Mouse (Mus musculus) liver, embryonic 16.5 days (tissue): ENCODE measurements at regions not wholly inside any gene's neighbourhood (a gene's known extent, or its start where the extent isn't known, plus 50 kb on each side); places are given as distances from the start of the nearest gene placed in this dataset.

Experiments
- ATAC-seq: fragments of 200-750 bp; cut with Nextera tagmentation; 2 replicates; pipeline ENCODE4 v1.8.0; 2017; ENCODE audit warnings: low read depth, mild to moderate bottlenecking, moderate number of reproducible peaks, moderate library complexity
- H3K27ac ChIP-seq: fragments of 300-500 bp; sonication (generic); 2 replicates; pipeline ENCODE4 v1.5.1; 2014; ENCODE audit warnings: mild to moderate bottlenecking, low read length
- H3K27me3 ChIP-seq: fragments of 300-500 bp; sonication (generic); 2 replicates; pipeline ENCODE4 v1.6.1; 2014; ENCODE audit warnings: low read depth, low read length, mixed read lengths; ENCODE audit not compliant: control insufficient read depth, insufficient read depth
- H3K36me3 ChIP-seq: fragments of 300-500 bp; sonication (generic); 2 replicates; pipeline ENCODE4 v1.6.1; 2014; ENCODE audit warnings: mild to moderate bottlenecking; ENCODE audit not compliant: control insufficient read depth, insufficient read depth
- H3K4me1 ChIP-seq: fragments of 300-500 bp; sonication (generic); 2 replicates; pipeline ENCODE4 v1.6.1; 2014; ENCODE audit warnings: low read depth, low read length, mixed read lengths; ENCODE audit not compliant: control insufficient read depth
- H3K4me2 ChIP-seq: fragments of 300-500 bp; sonication (generic); 2 replicates; pipeline ENCODE4 v1.6.1; 2014; ENCODE audit warnings: low read depth, low read length, mixed read lengths
- H3K4me3 ChIP-seq: fragments of 300-500 bp; sonication (generic); 2 replicates; pipeline ENCODE4 v1.5.1; 2014; ENCODE audit warnings: low read depth, mild to moderate bottlenecking, low read length
- H3K9ac ChIP-seq: fragments of 300-500 bp; sonication (generic); 2 replicates; pipeline ENCODE4 v1.6.1; 2014; ENCODE audit warnings: low read depth, low read length
- H3K9me3 ChIP-seq: fragments of 300-500 bp; sonication (generic); replicated peaks from 2 replicates; pipeline ENCODE4 v1.6.1; 2016; ENCODE audit warnings: low read length; ENCODE audit not compliant: control insufficient read depth
- WGBS: fragments of 180-500 bp; shearing (Covaris S2); extraction: QIAGEN DNeasy Blood & Tissue Kit; methylation state at CpG from one replicate; pipeline ENCODE4 v1.1.7; 2014; ENCODE audit not compliant: insufficient replicate concordance; 5-methylcytosine and 5-hydroxymethylcytosine counted together

- Histone ChIP-seq H3K4me2 (no peak overlapping the region), H3K4me3 (no peak overlapping the region), H3K9ac (no peak overlapping the region), H3K4me1 (no peaks in the 10 kb centered on the region), H3K9me3 (no peaks in the 10 kb centered on the region), H3K36me3 (no peaks in the 10 kb centered on the region), H3K27me3 (no peaks in the 10 kb centered on the region), H3K27ac (no peak overlapping the region)
- no peak for ATAC-seq
- WGBS, result 44% methylated on average over 3 of the region's 3 CpGs
Measured at GRCm38 (mm10) chr4:87637629-87638379, 395.4 kb downstream of the Mllt3 start.

- no peak for ATAC-seq
- WGBS, result 59% methylated on average over 1 of the region's 1 CpGs
- H3K27me3 ChIP-seq, result no peaks in the 10 kb centered on the region
- no peaks in the 10 kb centered on the region for H3K9me3 ChIP-seq
- H3K4me2 ChIP-seq, result no peak overlapping the region
- no peak overlapping the region for H3K27ac ChIP-seq
- H3K9ac ChIP-seq, result no peak overlapping the region
- H3K4me3 ChIP-seq, result no peak overlapping the region
- H3K4me1 ChIP-seq, result no peaks in the 10 kb centered on the region
- H3K36me3 ChIP-seq, result no peaks in the 10 kb centered on the region
Measured at GRCm38 (mm10) chr4:87611116-87611515, 380.8 kb upstream of the Slc24a2 start.

- Histone ChIP-seq H3K27ac (no peak overlapping the region), H3K36me3 (no peaks in the 10 kb centered on the region), H3K9me3 (no peaks in the 10 kb centered on the region), H3K9ac (no peak overlapping the region), H3K4me3 (no peak overlapping the region), H3K27me3 (no peaks in the 10 kb centered on the region), H3K4me1 (no peaks in the 10 kb centered on the region), H3K4me2 (no peak overlapping the region)
- WGBS, result 73% methylated on average over 3 of the region's 3 CpGs
- no peak for ATAC-seq
Measured at GRCm38 (mm10) chr4:87593644-87594043, 363.4 kb upstream of the Slc24a2 start.

- Histone ChIP-seq H3K27me3 (no peaks in the 10 kb centered on the region), H3K4me1 (no peaks in the 10 kb centered on the region), H3K9me3 (no peaks in the 10 kb centered on the region), H3K36me3 (no peaks in the 10 kb centered on the region), H3K4me2 (no peak overlapping the region), H3K27ac (no peak overlapping the region), H3K4me3 (no peak overlapping the region), H3K9ac (no peak overlapping the region)
- WGBS, result 75% methylated on average over 3 of the region's 3 CpGs
- no peak for ATAC-seq
Measured at GRCm38 (mm10) chr4:87590797-87591196, 360.5 kb upstream of the Slc24a2 start.

- H3K4me2 ChIP-seq, result no peak overlapping the region
- no peak overlapping the region for H3K27ac ChIP-seq
- no peaks in the 10 kb centered on the region for H3K36me3 ChIP-seq
- ATAC-seq, result no peak
- no peaks in the 10 kb centered on the region for H3K9me3 ChIP-seq
- H3K4me1 ChIP-seq, result no peaks in the 10 kb centered on the region
- 56% methylated on average over 3 of the region's 3 CpGs for WGBS
- no peak overlapping the region for H3K4me3 ChIP-seq
- no peak overlapping the region for H3K9ac ChIP-seq
- H3K27me3 ChIP-seq, result no peaks in the 10 kb centered on the region
Measured at GRCm38 (mm10) chr4:87578164-87578563, 347.9 kb upstream of the Slc24a2 start.

- no peaks in the 10 kb centered on the region for H3K27me3 ChIP-seq
- H3K4me1 ChIP-seq, result no peaks in the 10 kb centered on the region
- no peak overlapping the region for H3K4me2 ChIP-seq
- H3K9me3 ChIP-seq, result no peaks in the 10 kb centered on the region
- no peaks in the 10 kb centered on the region for H3K36me3 ChIP-seq
- ATAC-seq, result no peak
- H3K4me3 ChIP-seq, result no peak overlapping the region
- no peak overlapping the region for H3K9ac ChIP-seq
- no peak overlapping the region for H3K27ac ChIP-seq
- WGBS, result 67% methylated on average over 8 of the region's 8 CpGs
Measured at GRCm38 (mm10) chr4:87570950-87571349, 340.7 kb upstream of the Slc24a2 start.

- H3K4me1 ChIP-seq, result no peaks in the 10 kb centered on the region
- H3K36me3 ChIP-seq, result no peaks in the 10 kb centered on the region
- no peak overlapping the region for H3K4me3 ChIP-seq
- no peak overlapping the region for H3K4me2 ChIP-seq
- no peaks in the 10 kb centered on the region for H3K27me3 ChIP-seq
- H3K9ac ChIP-seq, result no peak overlapping the region
- no peaks in the 10 kb centered on the region for H3K9me3 ChIP-seq
- 47% methylated on average over 13 of the region's 13 CpGs for WGBS
- H3K27ac ChIP-seq, result no peak overlapping the region
- no peak for ATAC-seq
Measured at GRCm38 (mm10) chr4:87570470-87570891, 340.2 kb upstream of the Slc24a2 start.

- Histone ChIP-seq H3K4me2 (no peak overlapping the region), H3K4me1 (no peaks in the 10 kb centered on the region), H3K36me3 (no peaks in the 10 kb centered on the region), H3K9ac (no peak overlapping the region), H3K9me3 (no peaks in the 10 kb centered on the region), H3K27me3 (no peaks in the 10 kb centered on the region), H3K4me3 (no peak overlapping the region), H3K27ac (no peak overlapping the region)
- no peak for ATAC-seq
- WGBS, result 58% methylated on average over 2 of the region's 2 CpGs
Measured at GRCm38 (mm10) chr4:87566616-87567015, 336.3 kb upstream of the Slc24a2 start.

- Histone ChIP-seq H3K36me3 (no peaks in the 10 kb centered on the region), H3K4me2 (no peak overlapping the region), H3K9me3 (no peaks in the 10 kb centered on the region), H3K4me1 (no peaks in the 10 kb centered on the region), H3K9ac (no peak overlapping the region), H3K27ac (no peak overlapping the region), H3K4me3 (no peak overlapping the region), H3K27me3 (no peaks in the 10 kb centered on the region)
- 59% methylated on average over 3 of the region's 3 CpGs for WGBS
- no peak for ATAC-seq
Measured at GRCm38 (mm10) chr4:87554912-87555311, 324.6 kb upstream of the Slc24a2 start.
